Mouse (Mus musculus) forebrain, embryonic 11.5 days (tissue): ENCODE results near the gene Prkag2. TPM values are rescaled to one million over a fixed set of nuclear protein-coding genes. Genes with fewer than 3 reads are reported as not detected.

ENCODE experiments used
- ATAC-seq: fragments of 200-750 bp; cut with Nextera tagmentation; replicated peaks from 2 replicates; pipeline ENCODE4 v1.8.0; 2017; ENCODE audit warnings: moderate TSS enrichment; ENCODE audit not compliant: low FRiP score
- DNase-seq: peaks from one replicate; pipeline ENCODE4 v3.0.0-alpha.2; 2017; ENCODE audit warnings: low spot score
- H3K27ac ChIP-seq: fragments of 300-500 bp; sonication (generic); 2 replicates; pipeline ENCODE4 v1.5.1; 2014; ENCODE audit warnings: low read depth, low read length
- H3K27me3 ChIP-seq: fragments of 300-500 bp; sonication (generic); 2 replicates; pipeline ENCODE4 v1.6.1; 2014; ENCODE audit warnings: mild to moderate bottlenecking, low read length, mixed read lengths; ENCODE audit not compliant: control insufficient read depth, insufficient read depth
- H3K36me3 ChIP-seq: fragments of 300-500 bp; sonication (generic); 2 replicates; pipeline ENCODE4 v1.6.1; 2014; ENCODE audit warnings: mild to moderate bottlenecking, low read length, moderate library complexity, mixed read lengths; ENCODE audit not compliant: control insufficient read depth, insufficient read depth
- H3K4me1 ChIP-seq: fragments of 300-500 bp; sonication (generic); replicated peaks from 2 replicates; pipeline ENCODE4 v1.6.1; 2014; ENCODE audit warnings: low read length, mixed read lengths; ENCODE audit not compliant: control insufficient read depth, insufficient read depth
- H3K4me2 ChIP-seq: fragments of 300-500 bp; sonication (generic); 2 replicates; pipeline ENCODE4 v1.6.1; 2014; ENCODE audit warnings: low read depth, mild to moderate bottlenecking, low read length, moderate library complexity, mixed read lengths; ENCODE audit not compliant: severe bottlenecking
- H3K4me3 ChIP-seq: fragments of 300-500 bp; sonication (generic); 2 replicates; pipeline ENCODE4 v1.5.1; 2014; ENCODE audit warnings: low read depth, low read length
- H3K9ac ChIP-seq: fragments of 300-500 bp; sonication (generic); 2 replicates; pipeline ENCODE4 v1.6.1; 2014; ENCODE audit warnings: low read length
- H3K9me3 ChIP-seq: fragments of 300-500 bp; sonication (generic); 2 replicates; pipeline ENCODE4 v1.6.1; 2016; ENCODE audit warnings: low read length, mixed read lengths; ENCODE audit not compliant: control insufficient read depth
- WGBS: fragments of 180-500 bp; shearing (Covaris S2); extraction: QIAGEN DNeasy Blood & Tissue Kit; methylation state at CpG from one replicate; pipeline ENCODE4 v1.1.7; 2014; 5-methylcytosine and 5-hydroxymethylcytosine counted together
- polyA plus RNA-seq: library from polyadenylated mRNA; unstranded; fragments of >200 nt; fragmentation: Nextera tagmentation; extraction: Ambion mirVana; gene quantifications from 2 replicates; pipeline ENCODE4 v1.2.1, GENCODE M21; 2014

Prkag2 gene
- polyA plus RNA-seq, 1 experiment from 2014 or later, result 54.4 TPM

DNA sequence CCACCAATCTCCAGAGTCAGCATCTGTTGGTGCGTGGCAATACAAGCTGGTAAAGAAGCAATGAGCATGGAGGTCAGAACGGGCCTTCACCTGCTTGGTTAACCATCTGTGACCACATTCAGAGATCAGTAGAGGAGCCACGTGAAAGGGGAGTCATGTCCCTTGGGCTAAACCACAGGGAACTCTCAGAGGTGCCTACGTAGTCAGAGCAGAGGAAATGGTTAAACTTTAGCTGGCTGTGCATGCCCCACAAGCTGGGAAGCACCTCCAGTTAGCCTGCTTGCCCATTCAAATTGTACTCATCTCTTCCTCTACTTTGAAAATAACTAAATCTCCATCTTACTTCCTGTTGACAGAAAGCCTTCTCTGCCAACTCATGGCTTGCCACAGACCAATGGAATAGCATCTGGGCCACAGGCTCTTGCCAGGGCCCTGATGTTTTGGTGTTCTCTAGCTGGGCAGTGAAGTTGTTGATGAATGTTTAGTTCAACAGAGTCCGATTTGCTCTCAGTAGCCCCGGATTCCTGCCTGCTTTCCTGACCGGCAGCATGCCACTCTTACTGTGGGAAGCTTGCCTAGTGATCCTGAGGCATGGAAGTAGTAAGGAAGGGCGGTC is 7.7 kb downstream of the Prkag2 start:
- no peak overlapping the region for H3K9ac ChIP-seq
- H3K9me3 ChIP-seq, result no peaks in the 10 kb centered on the region
- H3K4me2 ChIP-seq, result no peak overlapping the region
- no peak overlapping the region for H3K27ac ChIP-seq
- no peaks in the 10 kb centered on the region for H3K27me3 ChIP-seq
- 74% methylated on average over 8 of the region's 8 CpGs for WGBS
- DNase-seq (no peak), ATAC-seq (no peak)
- H3K36me3 ChIP-seq, result no peaks in the 10 kb centered on the region
- no peaks in the 10 kb centered on the region for H3K4me1 ChIP-seq
- no peak overlapping the region for H3K4me3 ChIP-seq

DNA sequence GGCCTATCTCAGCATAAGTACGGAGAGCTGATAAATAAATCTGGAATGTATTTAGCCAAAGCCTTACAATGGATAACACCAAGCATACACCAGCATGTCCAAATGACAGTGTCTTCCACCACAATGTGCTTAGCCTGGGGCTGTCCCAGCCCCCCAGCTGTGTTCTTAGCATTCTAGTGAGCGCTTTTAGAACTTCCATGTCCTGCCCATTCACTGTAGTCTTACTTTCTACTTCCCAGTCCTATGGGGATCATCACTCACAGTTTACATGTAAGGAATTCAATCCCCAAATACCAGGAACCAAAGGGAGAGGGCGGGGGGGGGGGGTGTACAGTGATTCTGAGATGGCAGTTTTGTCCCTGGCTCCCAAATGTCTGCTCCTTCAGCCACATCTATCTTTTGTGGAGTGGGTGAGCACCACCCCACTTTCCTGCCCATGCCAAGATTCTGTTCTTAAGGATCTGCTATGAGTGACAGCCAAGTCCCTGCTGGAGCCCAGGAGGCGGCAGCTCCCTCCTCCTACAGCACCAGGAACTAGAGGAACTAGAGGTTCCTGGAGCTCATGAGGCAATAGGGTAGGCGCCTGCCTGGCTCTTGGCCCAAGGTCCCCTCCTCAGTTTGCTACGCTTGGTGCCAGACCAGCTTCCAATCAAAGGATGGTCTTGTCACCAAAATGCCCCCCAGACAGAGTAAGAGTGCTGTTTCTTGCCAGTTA is 11.0 kb downstream of the Prkag2 start:
- H3K27ac ChIP-seq, result no peak overlapping the region
- WGBS, result 86% methylated on average over 6 of the region's 6 CpGs
- H3K4me2 ChIP-seq, result no peak overlapping the region
- no peaks in the 10 kb centered on the region for H3K4me1 ChIP-seq
- H3K4me3 ChIP-seq, result no peak overlapping the region
- H3K36me3 ChIP-seq, result no peaks in the 10 kb centered on the region
- no peaks in the 10 kb centered on the region for H3K9me3 ChIP-seq
- no peaks in the 10 kb centered on the region for H3K27me3 ChIP-seq
- ATAC-seq, result no peak
- no peak overlapping the region for H3K9ac ChIP-seq
- DNase-seq, result no peak

DNA sequence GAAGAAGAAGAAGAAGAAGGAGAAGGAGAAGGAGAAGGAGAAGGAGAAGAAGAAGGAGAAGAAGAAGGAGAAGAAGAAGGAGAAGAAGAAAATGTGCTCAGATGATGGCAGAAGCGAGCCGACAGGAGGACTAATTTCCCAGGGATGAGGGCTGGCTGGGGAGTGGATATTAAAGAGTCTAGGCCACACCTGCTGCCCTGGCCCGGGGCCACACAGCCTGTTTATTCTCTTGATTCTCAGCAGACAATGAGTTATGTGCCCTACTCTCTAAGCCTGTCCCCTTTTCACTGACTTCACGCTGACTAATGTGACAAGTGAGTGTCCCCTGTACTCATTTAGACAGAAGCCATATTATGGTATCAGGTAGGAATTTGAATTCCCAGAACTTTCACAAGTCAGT is 11.8 kb downstream of the Prkag2 start:
- no peak overlapping the region for H3K4me3 ChIP-seq
- no peaks in the 10 kb centered on the region for H3K36me3 ChIP-seq
- no peaks in the 10 kb centered on the region for H3K9me3 ChIP-seq
- whole genome bisulfite sequencing, result 80% methylated on average over 4 of the region's 4 CpGs
- H3K4me1 ChIP-seq, result no peaks in the 10 kb centered on the region
- DNase-seq, result no peak
- no peak overlapping the region for H3K9ac ChIP-seq
- no peak overlapping the region for H3K27ac ChIP-seq
- ATAC-seq, result no peak
- H3K27me3 ChIP-seq, result no peaks in the 10 kb centered on the region
- H3K4me2 ChIP-seq, result no peak overlapping the region

DNA sequence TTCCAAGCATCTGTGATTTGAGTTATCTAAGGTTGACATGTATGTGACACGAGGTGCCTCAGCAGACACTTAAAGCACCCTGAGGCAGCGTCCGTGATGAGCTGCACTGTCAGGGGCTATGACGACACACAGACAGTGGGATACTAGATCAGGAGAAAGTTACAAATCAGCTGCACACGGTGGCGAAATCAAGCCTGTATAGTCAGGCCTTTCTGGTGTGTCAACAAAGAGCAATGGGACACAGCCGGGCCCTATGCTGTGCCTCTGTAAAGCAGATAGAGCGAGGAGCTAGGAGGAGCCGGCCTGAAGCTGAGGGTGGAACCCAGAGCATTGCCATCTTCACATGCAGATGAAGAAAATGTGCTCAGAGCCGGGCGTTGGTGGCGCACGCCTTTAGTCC is 12.3 kb downstream of the Prkag2 start:
- no peak for DNase-seq
- H3K27ac ChIP-seq, result no peak overlapping the region
- ATAC-seq, result no peak
- no peaks in the 10 kb centered on the region for H3K27me3 ChIP-seq
- no peak overlapping the region for H3K4me2 ChIP-seq
- no peaks in the 10 kb centered on the region for H3K9me3 ChIP-seq
- no peaks in the 10 kb centered on the region for H3K4me1 ChIP-seq
- 89% methylated on average over 13 of the region's 13 CpGs for WGBS
- no peak overlapping the region for H3K4me3 ChIP-seq
- H3K36me3 ChIP-seq, result no peaks in the 10 kb centered on the region
- H3K9ac ChIP-seq, result no peak overlapping the region

DNA sequence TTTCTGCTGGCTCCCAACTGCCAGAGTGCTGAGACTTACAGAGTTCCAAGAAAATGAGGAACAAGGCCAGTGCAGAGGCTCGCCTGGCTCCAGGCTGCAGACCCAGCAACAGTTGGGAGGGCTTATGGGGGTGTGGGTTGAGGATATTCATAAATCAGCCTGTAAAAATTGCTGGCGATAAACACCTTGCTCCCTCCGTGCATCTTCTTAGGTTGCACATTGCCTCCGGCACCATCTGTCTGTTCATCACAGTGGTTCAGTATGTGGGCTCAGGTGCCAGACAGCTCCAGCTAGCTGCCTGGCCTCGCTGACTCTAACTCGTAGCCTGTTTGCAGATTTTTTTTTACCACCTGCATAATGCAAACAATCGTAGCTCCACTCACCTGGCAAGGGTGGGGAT is 13.4 kb downstream of the Prkag2 start:
- Histone ChIP-seq H3K36me3 (no peaks in the 10 kb centered on the region), H3K27ac (no peak overlapping the region), H3K4me1 (no peaks in the 10 kb centered on the region), H3K9me3 (no peaks in the 10 kb centered on the region), H3K27me3 (no peaks in the 10 kb centered on the region), H3K9ac (no peak overlapping the region), H3K4me3 (no peak overlapping the region), H3K4me2 (no peak overlapping the region)
- DNase-seq, result no peak
- WGBS, result 88% methylated on average over 7 of the region's 7 CpGs
- no peak for ATAC-seq

DNA sequence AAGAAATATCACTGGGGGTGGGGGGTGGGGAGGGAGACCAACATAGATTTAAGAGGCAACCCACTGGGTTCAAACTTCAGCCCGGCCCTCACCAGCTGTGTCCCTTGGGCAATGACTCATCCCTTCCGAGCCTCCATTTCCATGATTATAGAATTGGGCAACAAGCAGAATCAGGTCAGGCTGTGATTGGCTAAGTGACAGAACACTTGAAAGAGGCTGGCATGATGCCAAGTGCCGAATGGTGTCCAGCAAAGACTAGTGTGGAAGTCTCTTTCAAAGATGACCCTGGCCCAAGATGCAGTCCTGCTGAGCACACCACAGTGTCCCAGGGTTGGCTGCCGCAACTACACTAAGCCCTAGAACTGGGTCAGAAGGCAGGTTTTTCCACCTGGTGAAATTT is 14.2 kb downstream of the Prkag2 start:
- Histone ChIP-seq H3K27me3 (no peaks in the 10 kb centered on the region), H3K4me3 (no peak overlapping the region), H3K9me3 (no peaks in the 10 kb centered on the region), H3K4me2 (no peak overlapping the region), H3K27ac (no peak overlapping the region), H3K9ac (no peak overlapping the region), H3K4me1 (no peaks in the 10 kb centered on the region), H3K36me3 (no peaks in the 10 kb centered on the region)
- no peak for ATAC-seq
- DNase-seq, result no peak
- 84% methylated on average over 4 of the region's 4 CpGs for WGBS

DNA sequence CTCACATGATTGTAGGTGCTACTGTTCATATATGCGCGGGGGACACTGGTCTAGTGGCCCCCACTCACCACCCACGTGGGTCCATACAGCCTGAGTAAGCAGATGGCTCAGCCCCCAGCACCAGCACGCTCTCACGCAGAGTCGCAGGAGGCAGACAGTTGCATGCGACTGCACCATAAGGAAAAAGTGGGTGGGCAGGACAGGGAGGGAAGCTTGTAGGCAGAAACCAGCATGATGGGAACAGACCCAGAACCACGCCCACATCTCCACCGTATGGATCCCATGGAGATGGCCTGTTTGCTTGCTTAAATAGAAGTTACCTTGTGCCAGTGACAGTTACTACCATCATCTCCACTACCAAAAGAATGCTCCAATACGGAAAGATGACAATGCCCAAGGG is 15.3 kb downstream of the Prkag2 start:
- no peak for ATAC-seq
- WGBS, result 93% methylated on average over 10 of the region's 10 CpGs
- Histone ChIP-seq H3K9me3 (no peaks in the 10 kb centered on the region), H3K4me2 (no peak overlapping the region), H3K27me3 (no peaks in the 10 kb centered on the region), H3K4me3 (no peak overlapping the region), H3K4me1 (no peaks in the 10 kb centered on the region), H3K27ac (no peak overlapping the region), H3K36me3 (no peaks in the 10 kb centered on the region), H3K9ac (no peak overlapping the region)
- no peak for DNase-seq

DNA sequence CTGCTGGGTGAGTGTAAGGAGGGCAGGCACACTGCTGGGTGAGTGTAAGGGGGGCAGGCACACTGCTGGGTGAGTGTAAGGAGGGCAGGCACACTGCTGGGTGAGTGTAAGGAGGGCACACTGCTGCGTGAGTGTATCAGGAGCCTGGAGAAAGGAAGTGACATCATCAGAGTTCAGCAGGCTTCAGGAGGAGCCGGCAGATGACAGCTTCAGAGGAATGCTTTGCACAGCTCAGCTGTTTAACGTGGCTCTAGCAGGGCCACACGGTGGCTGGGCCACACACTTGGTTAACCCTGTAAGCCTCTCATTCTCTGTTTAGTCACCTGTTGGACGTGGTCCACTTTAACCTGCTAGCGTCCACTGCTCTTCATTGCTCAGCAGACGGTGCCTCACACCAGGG is 16.6 kb downstream of the Prkag2 start:
- no peak for DNase-seq

DNA sequence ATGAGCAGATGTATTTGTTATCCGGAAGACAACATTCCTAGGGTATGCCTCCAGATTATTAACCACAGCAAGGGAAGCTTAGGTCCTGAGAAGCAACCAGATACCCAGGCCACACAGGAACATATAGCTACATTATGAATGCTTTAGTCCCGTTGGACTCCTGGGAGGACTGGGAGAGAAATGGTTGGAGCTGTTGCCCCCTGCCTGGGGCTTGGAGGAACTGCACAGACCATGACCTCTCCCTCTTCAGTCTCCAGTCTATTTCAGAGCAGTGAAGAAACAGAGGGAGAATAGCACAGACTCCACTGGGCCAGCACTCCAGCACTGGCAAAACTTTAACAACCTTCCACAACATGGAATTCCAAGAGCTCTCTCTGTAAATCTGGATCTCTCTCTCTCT is 17.9 kb downstream of the Prkag2 start:
- Histone ChIP-seq H3K4me3 (no peak overlapping the region), H3K4me1 (no peaks in the 10 kb centered on the region), H3K4me2 (no peak overlapping the region), H3K9me3 (no peaks in the 10 kb centered on the region), H3K36me3 (no peaks in the 10 kb centered on the region), H3K9ac (no peak overlapping the region), H3K27me3 (no peaks in the 10 kb centered on the region), H3K27ac (no peak overlapping the region)
- WGBS, result 46% methylated on average over 2 of the region's 2 CpGs
- ATAC-seq (no peak), DNase-seq (no peak)

More for the DNA sequence above, 16.6 kb downstream of the Prkag2 start:
- Histone ChIP-seq H3K4me3 (no peak overlapping the region), H3K27ac (no peak overlapping the region), H3K4me2 (no peak overlapping the region), H3K9ac (no peak overlapping the region), H3K27me3 (no peaks in the 10 kb centered on the region), H3K4me1 (no peaks in the 10 kb centered on the region), H3K9me3 (no peaks in the 10 kb centered on the region), H3K36me3 (no peaks in the 10 kb centered on the region)
- no peak for ATAC-seq
- 55% methylated on average over 7 of the region's 7 CpGs for WGBS
